Mouse (Mus musculus) yolk sac, embryonic 10.5 days (tissue): ENCODE data around the gene Sez6l2.

Experiments
- DNase-seq: peaks from one replicate; pipeline ENCODE4 v3.0.0-alpha.2; 2017; ENCODE audit warnings: low spot score

Gene Sez6l2

GRCm38 (mm10) chr7:127008239-127009019, 58.1 kb downstream of the Sez6l2 start:
- DNase-seq: peak; percentile 51

GRCm38 (mm10) chr7:127009307-127010085, 59.1 kb downstream of the Sez6l2 start:
- no peak for DNase-seq

DNA sequence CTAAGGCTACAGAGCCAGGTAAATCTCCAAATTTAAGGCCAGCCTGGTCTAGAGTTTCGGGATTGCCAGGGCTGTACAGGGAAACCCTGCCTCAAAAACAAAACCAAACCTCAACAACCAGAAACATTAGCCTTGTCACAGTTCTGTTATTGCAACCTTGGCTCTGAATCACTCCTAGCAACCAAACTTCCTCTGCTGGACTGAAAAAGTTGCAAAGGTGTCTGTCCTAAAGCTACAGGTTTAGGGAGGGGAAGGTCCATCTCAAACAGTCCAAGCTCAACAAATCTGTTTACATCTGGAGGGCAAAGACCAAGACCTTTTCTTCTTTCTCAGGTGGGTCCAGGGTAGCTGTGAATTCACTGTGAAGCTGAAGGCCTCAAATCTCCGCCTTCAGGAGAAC, 60.7 kb downstream of the Sez6l2 start:
- DNase-seq: peak; percentile 62

GRCm38 (mm10) chr7:127011717-127012116, 61.4 kb downstream of the Sez6l2 start:
- no peak for DNase-seq

- DNase-seq: peak; percentile 61
Observed at GRCm38 (mm10) chr7:127012374-127012773, 62.0 kb downstream of the Sez6l2 start.

DNA sequence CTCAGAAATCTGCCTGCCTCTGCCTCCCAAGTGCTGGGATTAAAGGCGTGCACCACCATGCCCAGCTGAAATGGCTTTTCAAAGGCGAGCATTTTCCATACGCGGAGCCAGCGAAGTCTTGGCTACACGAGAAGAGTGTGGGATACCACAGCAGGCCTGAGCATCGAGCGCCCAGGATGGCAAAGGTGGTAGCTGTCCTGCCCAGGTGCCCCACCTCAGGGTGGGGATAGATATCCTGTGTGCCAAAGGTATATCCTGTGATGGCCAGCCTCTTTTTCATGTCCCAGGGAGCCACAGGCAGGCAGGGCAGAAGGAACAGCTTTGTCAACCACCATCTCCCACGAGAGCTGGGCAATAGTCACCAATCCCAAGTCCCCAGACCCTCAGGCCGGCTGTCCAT, 62.5 kb downstream of the Sez6l2 start:
- DNase-seq: no peak

- no peak for DNase-seq
Observed at GRCm38 (mm10) chr7:127013385-127013784, 63.0 kb downstream of the Sez6l2 start.

DNA sequence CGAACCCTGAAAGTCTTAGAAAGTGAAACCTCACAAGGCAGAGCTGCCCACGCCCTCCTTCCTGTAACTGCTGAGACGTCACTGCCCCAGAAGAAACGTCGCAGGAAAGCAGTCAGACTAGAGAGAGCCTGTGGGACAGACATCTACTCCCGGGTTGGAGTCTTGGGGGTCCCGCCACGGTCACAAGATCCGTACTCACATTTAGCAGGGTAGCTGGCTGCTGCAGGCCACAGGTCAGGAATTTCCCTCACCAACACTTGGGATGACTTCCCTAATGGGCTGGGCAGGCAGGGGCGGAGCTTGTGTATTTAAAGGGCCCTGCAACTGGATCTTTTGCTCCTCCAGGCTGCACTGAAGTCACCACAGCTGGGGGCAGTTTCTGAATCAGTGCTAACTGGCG, 64.0 kb downstream of the Sez6l2 start, which contains the start of gene Mvp:
TSS of gene Mvp (minus strand) at position 302 of the 400 bp plus-strand sequence.
- peak; percentile 80 for DNase-seq

GRCm38 (mm10) chr7:127014993-127015392, 64.6 kb downstream of the Sez6l2 start:
- DNase-seq: no peak

DNA sequence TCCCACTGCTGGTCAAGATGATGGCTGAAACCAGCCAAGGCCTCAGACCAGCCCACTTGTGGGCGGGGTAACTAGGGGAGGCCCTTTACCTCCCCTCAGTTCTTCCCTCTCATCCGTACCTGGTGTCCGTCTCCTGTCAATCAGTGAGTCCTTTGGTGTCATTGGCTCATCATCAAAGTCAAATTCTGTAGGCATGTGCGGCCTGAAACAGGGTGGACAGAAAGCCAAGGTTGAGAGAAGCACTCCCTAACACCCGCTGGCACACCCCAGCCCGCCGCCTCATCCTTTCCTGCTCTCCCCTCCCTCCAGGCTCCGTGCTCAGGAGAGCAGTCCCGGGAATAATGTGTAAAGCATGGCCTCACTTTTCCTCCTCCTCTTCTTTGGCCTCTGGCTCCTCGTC, 65.7 kb downstream of the Sez6l2 start:
- DNase-seq: peak; percentile 84

DNA sequence TGATC, 65.9 kb downstream of the Sez6l2 start, which contains the start of gene Pagr1b:
TSS of gene Pagr1b (minus strand) at position 4 of the 5 bp plus-strand sequence.
- DNase-seq: no peak

- no peak for DNase-seq
Observed at GRCm38 (mm10) chr7:127016486-127016938, 66.1 kb downstream of the Sez6l2 start.

DNA sequence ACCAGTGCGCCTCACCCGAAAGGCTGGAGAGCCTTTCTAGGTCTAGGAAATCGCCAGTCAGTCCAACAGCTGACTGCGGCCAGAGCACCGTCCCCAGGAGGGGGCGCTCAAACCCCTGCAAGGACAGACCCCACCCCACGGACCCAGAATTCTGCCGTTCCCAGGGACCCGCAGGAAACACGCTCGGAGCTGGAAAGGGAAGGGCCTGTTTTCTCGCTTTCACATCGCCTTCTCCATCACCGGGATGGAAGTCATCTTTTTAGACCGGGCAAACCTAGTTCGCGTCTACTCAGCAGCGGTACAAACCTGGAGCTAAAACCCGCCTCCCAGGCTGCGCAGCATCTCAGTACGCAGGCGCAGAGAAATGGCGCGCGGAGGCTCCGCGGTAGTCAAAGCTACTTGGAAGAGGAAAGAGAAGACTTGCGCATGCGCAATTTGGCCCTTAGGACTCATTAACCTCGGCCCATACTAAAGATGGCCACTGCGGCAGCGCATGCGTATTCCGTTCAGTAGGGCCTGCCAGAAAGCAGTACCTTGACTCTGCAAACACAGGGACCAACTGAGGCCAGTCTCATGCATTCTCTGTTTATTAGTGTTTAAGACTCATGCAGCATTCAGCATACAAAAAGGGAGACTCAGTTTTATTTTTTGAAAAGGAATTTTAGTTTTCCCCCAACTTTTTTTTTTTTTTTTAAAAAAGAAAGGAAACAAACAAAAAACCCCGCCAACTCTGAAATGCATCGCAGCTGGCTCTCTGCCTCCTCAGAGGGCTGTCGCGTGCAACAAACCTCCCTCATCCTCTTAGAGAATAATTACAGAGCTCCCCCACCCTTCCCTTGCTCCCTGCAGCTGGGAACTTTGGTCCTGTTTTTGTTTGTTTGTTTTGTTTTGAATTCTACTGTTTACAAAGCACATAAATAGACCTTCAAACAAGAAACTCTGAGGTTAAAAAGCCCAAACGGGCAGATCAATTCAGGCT, 66.9 kb downstream of the Sez6l2 start, which contains the start of gene Pagr1a:
TSS of gene Pagr1a (minus strand) at position 382 of the 979 bp plus-strand sequence.
- DNase-seq: peak; percentile 98

DNA sequence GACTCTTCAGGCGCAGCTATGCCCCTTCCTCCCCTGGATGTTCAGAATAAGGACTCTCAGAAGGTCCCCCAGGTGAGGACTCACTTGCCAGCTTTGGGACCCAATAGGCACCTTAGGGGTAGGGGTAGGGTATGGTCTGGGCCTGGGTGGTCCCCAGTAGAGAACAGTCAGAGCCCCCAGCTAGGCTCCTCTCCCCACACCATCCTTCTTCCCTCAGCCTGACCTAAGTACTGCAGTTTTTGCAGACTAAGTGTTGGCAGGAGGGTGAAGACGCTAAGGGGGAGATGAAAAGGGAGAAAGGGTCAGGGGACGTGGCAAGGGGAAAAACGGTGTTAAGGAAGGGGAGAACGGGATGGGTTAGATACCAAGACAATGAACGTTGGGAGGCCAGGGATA, 67.6 kb downstream of the Sez6l2 start:
- DNase-seq: no peak

GRCm38 (mm10) chr7:127018416-127019305, 68.3 kb downstream of the Sez6l2 start:
- no peak for DNase-seq

- no peak for DNase-seq
Observed at GRCm38 (mm10) chr7:127019306-127019960, 69.1 kb downstream of the Sez6l2 start.

DNA sequence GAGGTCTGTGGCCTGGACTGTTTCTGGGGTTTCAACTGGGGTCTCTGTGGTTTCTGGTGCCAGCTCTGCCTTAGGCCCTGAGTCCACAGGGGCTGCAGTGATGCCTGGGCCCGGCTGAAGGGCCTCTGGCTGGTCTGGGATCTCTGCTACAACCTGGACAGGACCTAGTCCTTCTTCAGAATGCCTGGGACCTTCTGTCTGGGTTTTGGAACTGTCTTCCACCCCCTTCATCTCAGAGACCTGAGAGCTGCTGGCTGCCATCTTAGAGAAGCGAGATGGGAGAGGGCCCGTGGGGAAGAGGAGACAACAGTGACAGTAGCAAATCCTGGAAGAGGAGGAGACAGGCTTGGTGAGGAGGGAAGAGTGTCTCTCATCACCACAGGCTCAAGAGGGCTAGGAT, 69.7 kb downstream of the Sez6l2 start:
- no peak for DNase-seq
